Mouse (Mus musculus): ENCODE data around the gene Fzd7.

DNA sequence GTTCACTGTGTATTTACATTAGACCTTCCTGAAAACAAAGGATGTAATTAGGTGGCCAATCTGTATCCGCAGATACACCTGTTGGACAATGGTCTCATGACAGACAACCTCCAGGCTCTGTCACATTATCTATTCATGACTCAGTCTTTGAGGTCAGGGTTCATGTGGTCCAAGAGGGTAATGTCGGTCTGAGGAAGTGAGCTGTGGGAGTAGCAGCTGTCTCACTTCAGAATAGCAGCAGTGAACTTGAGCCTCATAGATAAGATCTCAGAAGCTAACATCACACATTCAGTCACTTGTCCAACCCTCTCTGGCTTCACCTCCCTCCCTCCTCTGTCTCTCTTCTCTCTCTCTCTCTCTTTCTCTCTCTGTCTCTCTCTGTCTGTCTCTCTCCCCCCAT, 6.6 kb upstream of the Fzd7 start:
- TF ChIP-seq POLR2A (IDR thresholded peaks at IDR 0.05; ENCODE audit: extremely low read depth, insufficient read depth, low read length) (no peak), CTCF (IDR thresholded peaks at IDR 0.05; ENCODE audit: low read depth, low read length) (no peak)

Data from liver, adult 2 months (tissue).